ENCODE assay signal across 7 mouse cellular contexts in genomic region chr7:143548231-143548961, GRCm38 (mm10). TPM values are rescaled to one million over a fixed set of nuclear protein-coding genes. Genes with fewer than 3 reads are reported as not detected.
DNase-seq lines count a peak whose midpoint lies in the region; ATAC-seq and TF ChIP-seq lines count a peak whose summit lies in the region.

No protein-coding gene starts in this region.

- intact Hi-C loops in left cerebral cortex, adult 2 months (cut with DNase I), result no loop called here
- intact Hi-C loops in left cerebral cortex, postnatal 4 days (cut with DNase I), result no loop called here

- no peaks in the 10 kb centered on the region for H3K27me3 ChIP-seq in embryonic facial prominence, embryonic 10.5 days (replicated peaks; ENCODE audit: low read depth, poor library complexity, severe bottlenecking)
- H3K27me3 ChIP-seq in midbrain, embryonic 11.5 days (ENCODE audit: control insufficient read depth, insufficient read depth, low read length), result no peaks in the 10 kb centered on the region

- peak; percentile 84 for ATAC-seq in midbrain, embryonic 11.5 days (ENCODE audit: low FRiP score)

- peak overlapping the region; percentile 86 for H3K4me3 ChIP-seq in left cerebral cortex, adult 2 months
- H3K4me3 ChIP-seq in embryonic facial prominence, embryonic 10.5 days, result peak overlapping the region; percentile 96
- H3K4me3 ChIP-seq in midbrain, embryonic 11.5 days (ENCODE audit: low read depth, low read length), result peak overlapping the region; percentile 93

- H3K27ac ChIP-seq in left cerebral cortex, adult 2 months, result peak overlapping the region; percentile 71
- peak overlapping the region; percentile 99 for H3K27ac ChIP-seq in embryonic facial prominence, embryonic 10.5 days (replicated peaks)
- H3K27ac ChIP-seq in midbrain, embryonic 11.5 days (ENCODE audit: low read depth, low read length), result peak overlapping the region; percentile 81

- peaks cover 30% of the 10 kb centered on the region for H3K36me3 ChIP-seq in embryonic facial prominence, embryonic 10.5 days (replicated peaks)
- H3K36me3 ChIP-seq in midbrain, embryonic 11.5 days (ENCODE audit: control insufficient read depth, insufficient read depth, low read length), result 0 out of 2 replicates have a peak, but pooled peaks cover 2% of the 10 kb centered on the region

- WGBS in embryonic facial prominence, embryonic 10.5 days, result under 1% methylated on average over 63 of the region's 63 CpGs
- WGBS in midbrain, embryonic 11.5 days, result under 1% methylated on average over 50 of the region's 63 CpGs

- peaks cover 43% of the 10 kb centered on the region for H3K4me1 ChIP-seq in embryonic facial prominence, embryonic 10.5 days
- H3K4me1 ChIP-seq in midbrain, embryonic 11.5 days (ENCODE audit: control insufficient read depth, insufficient read depth, low read length), result peaks cover 17% of the 10 kb centered on the region

- peak overlapping the region; percentile 79 for H3K4me2 ChIP-seq in midbrain, embryonic 11.5 days

- TF ChIP-seq CTCF in left cerebral cortex, adult 2 months (IDR thresholded peaks at IDR 0.05), result no peak

- H3K9me3 ChIP-seq in embryonic facial prominence, embryonic 10.5 days, result no peaks in the 10 kb centered on the region
- no peaks in the 10 kb centered on the region for H3K9me3 ChIP-seq in midbrain, embryonic 11.5 days (ENCODE audit: control insufficient read depth, low read length)

- H3K9ac ChIP-seq in midbrain, embryonic 11.5 days (ENCODE audit: low read length), result peak overlapping the region; percentile 97

- no peak for DNase-seq in left cerebral cortex, adult 2 months (ENCODE audit: extremely low spot score in 1 of 2, low spot score in 2 of 2)
- DNase-seq in left cerebral cortex, postnatal 4 days, result no peak
- DNase-seq in NIH3T3 (ENCODE audit: low read depth), result peak; percentile 40
- no peak for DNase-seq in embryonic facial prominence, embryonic 10.5 days (ENCODE audit: low spot score)
- DNase-seq in induced T-regulatory cell, adult 2 months (ENCODE audit: low read depth), result peak; percentile 89
- DNase-seq in midbrain, embryonic 11.5 days (ENCODE audit: low spot score, missing footprints), result peak; percentile 98
- peak; percentile 80 for DNase-seq in thymus, postnatal 14 days

RNA-seq across cellular contexts. Expression of gene Nap1l4, which starts 0.5 kb away (rescaled TPM):
- 100 to 1,000 TPM; 112 to 117 TPM for total RNA-seq in left cerebral cortex, adult 2 months (2021)
- total RNA-seq in left cerebral cortex, postnatal 4 days (2021), result 100 to 1,000 TPM; 177 to 178 TPM
- polyA plus RNA-seq in embryonic facial prominence, embryonic 10.5 days (2016; fragmentation: Nextera tagmentation; extraction: Ambion mirVana), result 377 and 391 TPM in 2 replicates
- 190 and 194 TPM in 2 replicates for polyA plus RNA-seq in midbrain, embryonic 11.5 days (2014; fragmentation: Nextera tagmentation; extraction: Ambion mirVana)

RNA-seq across cellular contexts. Expression of gene Phlda2, which starts 45.4 kb away (rescaled TPM):
- total RNA-seq in left cerebral cortex, adult 2 months (2021), result not detected
- not detected for total RNA-seq in left cerebral cortex, postnatal 4 days (2021)
- polyA plus RNA-seq in embryonic facial prominence, embryonic 10.5 days (2016; fragmentation: Nextera tagmentation; extraction: Ambion mirVana), result 2.7 and 2.9 TPM in 2 replicates
- polyA plus RNA-seq in midbrain, embryonic 11.5 days (2014; fragmentation: Nextera tagmentation; extraction: Ambion mirVana), result 0.37 and 0.54 TPM in 2 replicates

RNA-seq across cellular contexts. Expression of gene Cars, which starts 51.5 kb away (rescaled TPM):
- 10 to 100 TPM; 59.5 to 68.2 TPM for total RNA-seq in left cerebral cortex, adult 2 months (2021)
- total RNA-seq in left cerebral cortex, postnatal 4 days (2021), result 10 to 100 TPM; 77.5 to 91.2 TPM
- polyA plus RNA-seq in embryonic facial prominence, embryonic 10.5 days (2016; fragmentation: Nextera tagmentation; extraction: Ambion mirVana), result 79.5 and 80.7 TPM in 2 replicates
- 68.9 and 75.7 TPM in 2 replicates for polyA plus RNA-seq in midbrain, embryonic 11.5 days (2014; fragmentation: Nextera tagmentation; extraction: Ambion mirVana)

Comparison
In these comparisons a context has a peak if more than half of its experiments do, and no peak if none do; other contexts are left out.
1. DNase-seq: peak in NIH3T3 (single experiment), induced T-regulatory cell, adult 2 months (single experiment), midbrain, embryonic 11.5 days (single experiment) and thymus, postnatal 14 days (single experiment); none in left cerebral cortex, adult 2 months (0 of 2), left cerebral cortex, postnatal 4 days (single experiment) and embryonic facial prominence, embryonic 10.5 days (single experiment).
2. Peak in every context shown above with its lines, with median percentiles within 50 percentile points of each other: H3K27ac ChIP-seq and H3K4me3 ChIP-seq.